8 mouse cellular contexts compared by ENCODE assay signal in the genomic region with DNA sequence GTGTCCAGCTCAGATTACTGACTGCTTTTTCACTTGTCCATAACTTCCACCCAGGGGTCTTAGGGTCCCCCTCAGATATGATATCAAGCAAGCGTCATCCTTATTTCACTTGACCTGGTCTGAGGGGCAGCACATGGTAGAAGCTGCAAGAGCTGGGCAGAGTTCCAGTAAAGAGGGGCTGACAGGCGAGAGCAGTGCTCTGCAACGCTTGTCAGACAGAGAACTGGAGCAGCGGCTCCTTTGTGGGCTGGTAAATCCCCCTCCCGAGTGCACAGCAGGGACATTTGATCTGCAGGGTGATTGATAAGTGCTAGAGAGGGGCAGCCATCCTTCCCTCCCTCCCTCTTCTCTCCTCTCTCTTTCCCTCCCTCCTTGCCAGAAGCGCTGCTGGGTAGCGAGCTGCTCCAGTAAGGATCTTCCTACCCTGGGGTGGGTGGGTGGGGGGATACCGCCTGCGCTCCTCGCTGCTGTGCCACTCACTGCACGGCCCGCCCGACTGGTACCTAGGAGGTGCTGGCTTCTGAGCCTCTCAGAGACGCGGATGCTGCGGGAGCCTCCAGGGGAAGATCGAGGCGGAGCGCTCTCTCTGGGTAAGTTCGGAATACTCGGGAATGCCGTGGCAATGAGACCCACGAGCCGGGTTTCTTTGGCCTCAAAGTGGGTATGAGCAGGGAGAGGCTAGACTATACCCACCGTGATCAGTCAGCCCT. TPM values are rescaled to one million over a fixed set of nuclear protein-coding genes. Genes with fewer than 3 reads are reported as not detected.
DNase-seq lines count a peak whose midpoint lies in the region.
"Had no signal": no experiment of that assay in that cellular context is flagged by ENCODE, and none has a peak within 500 bp of the region (broad histone marks: within the 10 kb centered on the region; RNA-seq: fewer than 3 reads in every experiment).

A gene (plus strand): TSS at position 408 of the 710 bp plus-strand sequence.

- H3K4me3 ChIP-seq in hindbrain, embryonic 10.5 days: peak within 1 kb of the TSS; percentile 50
- H3K4me3 ChIP-seq in limb, embryonic 10.5 days: peak within 1 kb of the TSS; percentile 44

- peak; percentile 54 for DNase-seq in cerebellum, adult 11-12 months
- DNase-seq in cerebellum, postnatal 10 days: peak; percentile 76 to 77
- DNase-seq in hindbrain, embryonic 10.5 days (ENCODE audit: low spot score): peak; percentile 36
- peak; percentile 36 for DNase-seq in limb, embryonic 10.5 days (ENCODE audit: low spot score)
- peak; percentile 24 for DNase-seq in right cerebral cortex, postnatal 25 days
- no peak for DNase-seq in testis, postnatal 14 days (ENCODE audit: low spot score)
- DNase-seq in MN1 (ENCODE audit: low spot score): no peak

- peak within 1 kb of the TSS; percentile 53 for H3K27ac ChIP-seq in hindbrain, embryonic 10.5 days
- no peak within 1 kb of the TSS for H3K27ac ChIP-seq in limb, embryonic 10.5 days
- H3K27ac ChIP-seq: macrophage had no signal

- 19% methylated on average over 25 of the region's 25 CpGs for WGBS in hindbrain, embryonic 10.5 days
- WGBS in limb, embryonic 10.5 days: 9% methylated on average over 25 of the region's 25 CpGs

- peaks cover 6% of the 10 kb centered on the region; the same call in 1 of the 2 replicates for H3K27me3 ChIP-seq in hindbrain, embryonic 10.5 days (ENCODE audit: insufficient read depth, poor library complexity, severe bottlenecking)
- peaks cover 43% of the 10 kb centered on the region for H3K27me3 ChIP-seq in limb, embryonic 10.5 days (ENCODE audit: low read depth, poor library complexity, severe bottlenecking)

- no peaks in the 10 kb centered on the region for H3K36me3 ChIP-seq in hindbrain, embryonic 10.5 days
- H3K36me3 ChIP-seq in limb, embryonic 10.5 days: no peaks in the 10 kb centered on the region

- no peaks in the 10 kb centered on the region for H3K9me3 ChIP-seq in hindbrain, embryonic 10.5 days
- H3K9me3 ChIP-seq in limb, embryonic 10.5 days (replicated peaks): no peaks in the 10 kb centered on the region

- H3K4me1 ChIP-seq in hindbrain, embryonic 10.5 days (replicated peaks): peaks cover 4% of the 10 kb centered on the region; the same call in 1 of the 2 replicates
- H3K4me1 ChIP-seq in limb, embryonic 10.5 days: 0 out of 2 replicates have a peak, but pooled peaks cover 4% of the 10 kb centered on the region

RNA-seq across cellular contexts. Expression of the gene that starts here (rescaled TPM):
- 1.8 and 2.1 TPM in 2 replicates for polyA plus RNA-seq in hindbrain, embryonic 10.5 days (2016; fragmentation: Nextera tagmentation; extraction: Ambion mirVana)
- 0.10 and 0.36 TPM in 2 replicates for polyA plus RNA-seq in limb, embryonic 10.5 days (2016; fragmentation: Nextera tagmentation; extraction: Ambion mirVana)
- polyA plus RNA-seq: macrophage had no signal

Comparison
In these comparisons a context has a peak if more than half of its experiments do, and no peak if none do; other contexts are left out.
1. Peak in DNase-seq and H3K4me3 ChIP-seq in limb, embryonic 10.5 days; RNA of the gene not detected or under 1 TPM.
2. DNase-seq: peak in cerebellum, adult 11-12 months (single experiment), cerebellum, postnatal 10 days (2 of 2), hindbrain, embryonic 10.5 days (single experiment) and right cerebral cortex, postnatal 25 days (single experiment); none in testis, postnatal 14 days (single experiment) and MN1 (single experiment).